ENCODE assay signal across 19 mouse cellular contexts in the genomic region with DNA sequence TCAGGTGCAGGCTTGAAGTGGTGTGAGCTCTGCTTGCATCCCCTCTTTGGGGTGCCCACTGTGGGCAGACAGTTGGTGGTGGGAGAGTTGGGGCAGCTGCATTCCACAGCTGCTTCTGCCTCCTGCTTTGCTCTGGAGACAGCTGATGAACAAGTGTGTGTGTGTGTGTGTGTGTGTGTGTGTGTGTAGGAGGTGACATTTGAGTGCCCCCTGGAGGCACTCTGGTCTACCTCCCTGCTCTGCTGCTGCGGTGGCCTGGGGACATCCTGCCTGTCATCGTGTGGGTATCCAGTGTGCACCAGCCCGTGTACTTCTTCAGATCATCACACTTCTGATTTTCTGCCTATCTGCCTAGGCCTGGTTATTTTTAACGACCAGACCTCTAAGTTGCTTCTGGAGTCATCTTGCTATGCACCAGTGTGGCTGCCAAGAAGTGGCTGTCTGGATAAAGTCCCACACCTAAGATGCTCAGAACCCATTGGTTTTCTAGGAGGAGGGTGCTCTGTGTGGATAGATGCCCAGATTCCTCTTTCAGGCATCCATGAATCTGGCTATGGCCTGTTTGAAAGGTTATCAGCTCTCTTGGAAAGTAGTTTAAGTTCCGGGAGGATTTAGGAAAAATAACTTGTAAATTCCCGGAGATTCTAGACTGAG. TPM values are rescaled to one million over a fixed set of nuclear protein-coding genes. Genes with fewer than 3 reads are reported as not detected.
A peak's percentile ranks its signal among the peaks of the same experiment; 100 is the strongest.
DNase-seq lines count a peak whose midpoint lies in the region; ATAC-seq and TF ChIP-seq lines count a peak whose summit lies in the region.
"Had no signal": no experiment of that assay in that cellular context is flagged by ENCODE, and none has a peak within 500 bp of the region (broad histone marks: within the 10 kb centered on the region; RNA-seq: fewer than 3 reads in every experiment).

No protein-coding gene starts in this region.

- H3K9me3 ChIP-seq in forebrain, postnatal 0 days (ENCODE audit: low read length): no peaks in the 10 kb centered on the region
- no peaks in the 10 kb centered on the region for H3K9me3 ChIP-seq in forebrain, embryonic 14.5 days (replicated peaks; ENCODE audit: control insufficient read depth, low read length)
- H3K9me3 ChIP-seq in limb, embryonic 14.5 days (ENCODE audit: control insufficient read depth, low read length): no peaks in the 10 kb centered on the region
- H3K9me3 ChIP-seq in limb, embryonic 10.5 days (replicated peaks): no peaks in the 10 kb centered on the region
- no peaks in the 10 kb centered on the region for H3K9me3 ChIP-seq in heart, embryonic 15.5 days (replicated peaks)
- H3K9me3 ChIP-seq: embryonic facial prominence, embryonic 12.5 days; liver, embryonic 13.5 days; midbrain, embryonic 15.5 days had no signal

- ATAC-seq in forebrain, postnatal 0 days: 0 out of 2 replicates have a peak, but pooled peaks have one; percentile 43
- ATAC-seq in forebrain, embryonic 14.5 days: no peak
- ATAC-seq in limb, embryonic 14.5 days (ENCODE audit: low FRiP score, low read depth): peak; percentile 41
- ATAC-seq in heart, embryonic 15.5 days (replicated peaks; ENCODE audit: insufficient number of reproducible peaks, insufficient read depth, low FRiP score, low read depth): no peak
- no peak for ATAC-seq in inflammation-experienced regulatory T-cells, adult 6 months
- ATAC-seq: midbrain, embryonic 15.5 days had no signal

- no peaks in the 10 kb centered on the region for H3K27me3 ChIP-seq in forebrain, postnatal 0 days (ENCODE audit: insufficient read depth, low read length)
- no peaks in the 10 kb centered on the region for H3K27me3 ChIP-seq in forebrain, embryonic 14.5 days (replicated peaks; ENCODE audit: control insufficient read depth, insufficient read depth, low read length)
- no peaks in the 10 kb centered on the region for H3K27me3 ChIP-seq in limb, embryonic 14.5 days (ENCODE audit: control insufficient read depth, insufficient read depth, low read length)
- 0 out of 2 replicates have a peak, but pooled peaks cover 4% of the 10 kb centered on the region for H3K27me3 ChIP-seq in limb, embryonic 10.5 days (ENCODE audit: low read depth, poor library complexity, severe bottlenecking)
- H3K27me3 ChIP-seq in heart, embryonic 15.5 days: no peaks in the 10 kb centered on the region
- H3K27me3 ChIP-seq: embryonic facial prominence, embryonic 12.5 days; midbrain, embryonic 15.5 days had no signal

- 63% methylated on average over 6 of the region's 6 CpGs for WGBS in forebrain, postnatal 0 days
- WGBS in forebrain, embryonic 14.5 days: 73% methylated on average over 6 of the region's 6 CpGs
- 60% methylated on average over 6 of the region's 6 CpGs for WGBS in limb, embryonic 14.5 days
- WGBS in limb, embryonic 10.5 days: 81% methylated on average over 6 of the region's 6 CpGs
- 17% methylated on average over 6 of the region's 6 CpGs for WGBS in heart, embryonic 15.5 days

- H3K4me3 ChIP-seq in forebrain, postnatal 0 days (ENCODE audit: low read depth, low read length): no peak overlapping the region
- H3K4me3 ChIP-seq in forebrain, embryonic 14.5 days (ENCODE audit: low read depth, low read length): no peak overlapping the region
- H3K4me3 ChIP-seq in limb, embryonic 14.5 days (replicated peaks; ENCODE audit: low read length): no peak overlapping the region
- no peak overlapping the region for H3K4me3 ChIP-seq in limb, embryonic 10.5 days
- no peak overlapping the region for H3K4me3 ChIP-seq in heart, embryonic 15.5 days
- H3K4me3 ChIP-seq: embryonic facial prominence, embryonic 12.5 days; liver, embryonic 13.5 days; midbrain, embryonic 15.5 days had no signal

- H3K9ac ChIP-seq in forebrain, postnatal 0 days: no peak overlapping the region
- no peak overlapping the region for H3K9ac ChIP-seq in forebrain, embryonic 14.5 days (ENCODE audit: low read length)
- H3K9ac ChIP-seq in limb, embryonic 14.5 days (ENCODE audit: low read depth, low read length, severe bottlenecking): no peak overlapping the region
- no peak overlapping the region for H3K9ac ChIP-seq in heart, embryonic 15.5 days
- H3K9ac ChIP-seq: embryonic facial prominence, embryonic 12.5 days; liver, embryonic 13.5 days; midbrain, embryonic 15.5 days had no signal

- TF ChIP-seq CTCF in forebrain, postnatal 0 days (IDR thresholded peaks at IDR 0.05; ENCODE audit: low read depth): no peak

- no peak for TF ChIP-seq POLR2A in limb, embryonic 14.5 days (IDR thresholded peaks at IDR 0.05; ENCODE audit: borderline replicate concordance, extremely low read depth, insufficient read depth, insufficient read length)

- H3K4me2 ChIP-seq in forebrain, postnatal 0 days (ENCODE audit: low read depth): no peak overlapping the region
- H3K4me2 ChIP-seq in forebrain, embryonic 14.5 days (ENCODE audit: low read length): no peak overlapping the region
- H3K4me2 ChIP-seq in limb, embryonic 14.5 days (replicated peaks; ENCODE audit: low read depth, low read length, severe bottlenecking): no peak overlapping the region
- peak overlapping the region; percentile 16 for H3K4me2 ChIP-seq in heart, embryonic 15.5 days
- H3K4me2 ChIP-seq: embryonic facial prominence, embryonic 12.5 days; liver, embryonic 13.5 days; midbrain, embryonic 15.5 days had no signal

- no peak for DNase-seq in forebrain, postnatal 0 days
- no peak for DNase-seq in forebrain, embryonic 14.5 days (ENCODE audit: low spot score)
- peak; percentile 27 for DNase-seq in limb, embryonic 14.5 days (ENCODE audit: low spot score)
- DNase-seq in limb, embryonic 10.5 days (ENCODE audit: low spot score): no peak
- peak; percentile 72 for DNase-seq in thymus, postnatal 0 days (ENCODE audit: low spot score)
- no peak for DNase-seq in layer of hippocampus, adult 8-10 months (ENCODE audit: low spot score in 2 of 2)
- DNase-seq: adrenal gland, postnatal 25 days; B cell, adult 2 months; cerebellum, postnatal 14 days; kidney, adult 18-20 months; liver, embryonic 13.5 days; lung, postnatal 4 days had no signal

- no peak overlapping the region for H3K27ac ChIP-seq in forebrain, postnatal 0 days (ENCODE audit: low read depth, low read length)
- H3K27ac ChIP-seq in forebrain, embryonic 14.5 days (ENCODE audit: low read depth, low read length): no peak overlapping the region
- no peak overlapping the region for H3K27ac ChIP-seq in limb, embryonic 14.5 days (replicated peaks; ENCODE audit: low read depth, low read length)
- H3K27ac ChIP-seq in limb, embryonic 10.5 days: no peak overlapping the region
- H3K27ac ChIP-seq in heart, embryonic 15.5 days: peak overlapping the region; percentile 90
- H3K27ac ChIP-seq: embryonic facial prominence, embryonic 12.5 days; liver, embryonic 13.5 days; midbrain, embryonic 15.5 days had no signal

- H3K4me1 ChIP-seq in forebrain, postnatal 0 days (ENCODE audit: insufficient read depth): no peaks in the 10 kb centered on the region
- no peaks in the 10 kb centered on the region for H3K4me1 ChIP-seq in forebrain, embryonic 14.5 days (ENCODE audit: control insufficient read depth, insufficient read depth, low read length)
- H3K4me1 ChIP-seq in limb, embryonic 14.5 days (ENCODE audit: control insufficient read depth, insufficient read depth, low read length): peaks cover 5% of the 10 kb centered on the region; the same call in 1 of the 2 replicates
- peaks cover 18% of the 10 kb centered on the region for H3K4me1 ChIP-seq in limb, embryonic 10.5 days
- peaks cover 55% of the 10 kb centered on the region for H3K4me1 ChIP-seq in heart, embryonic 15.5 days (replicated peaks)
- H3K4me1 ChIP-seq: liver, embryonic 13.5 days; midbrain, embryonic 15.5 days had no signal

- no peaks in the 10 kb centered on the region for H3K36me3 ChIP-seq in forebrain, postnatal 0 days (ENCODE audit: insufficient read depth)
- no peaks in the 10 kb centered on the region for H3K36me3 ChIP-seq in forebrain, embryonic 14.5 days (ENCODE audit: control insufficient read depth, insufficient read depth, low read length)
- H3K36me3 ChIP-seq in limb, embryonic 14.5 days (ENCODE audit: control insufficient read depth, insufficient read depth, low read length): no peaks in the 10 kb centered on the region
- no peaks in the 10 kb centered on the region for H3K36me3 ChIP-seq in limb, embryonic 10.5 days
- H3K36me3 ChIP-seq in heart, embryonic 15.5 days: no peaks in the 10 kb centered on the region
- H3K36me3 ChIP-seq: embryonic facial prominence, embryonic 12.5 days; liver, embryonic 13.5 days; midbrain, embryonic 15.5 days had no signal

RNA-seq across cellular contexts. Expression of a gene that starts 1.8 kb away (rescaled TPM):
- 0.67 and 0.77 TPM in 2 replicates for total RNA-seq in forebrain, postnatal 0 days (2014; rRNA removed)
- polyA plus RNA-seq in forebrain, postnatal 0 days (2015; fragmentation: Nextera tagmentation; extraction: Ambion mirVana): 0.63 and 0.89 TPM in 2 replicates
- polyA plus RNA-seq in forebrain, embryonic 14.5 days (2014; fragmentation: Nextera tagmentation; extraction: Ambion mirVana): 0.37 and 0.62 TPM in 2 replicates
- polyA plus RNA-seq in limb, embryonic 14.5 days (2012; rRNA removed): 44.5 and 108 TPM in 2 replicates
- polyA plus RNA-seq in limb, embryonic 14.5 days (2014; fragmentation: Nextera tagmentation; extraction: Ambion mirVana): 78.3 and 104 TPM in 2 replicates
- polyA plus RNA-seq in limb, embryonic 10.5 days (2016; fragmentation: Nextera tagmentation; extraction: Ambion mirVana): 2.1 and 4.0 TPM in 2 replicates
- 7,410 and 9,283 TPM in 2 replicates for polyA plus RNA-seq in heart, embryonic 15.5 days (2015; fragmentation: Nextera tagmentation; extraction: Ambion mirVana)
- 3.2 and 3.6 TPM in 2 replicates for polyA plus RNA-seq in thymus, postnatal 0 days (2015; fragmentation: Nextera tagmentation; extraction: Ambion mirVana)
- polyA plus RNA-seq in inflammation-experienced regulatory T-cells, adult 6 months (2017; shearing (Covaris generic)): under 1 TPM in 1 of 3 experiments, not detected in 2; 0.24 TPM
- total RNA-seq in layer of hippocampus, adult 8-10 months (2022): 1 to 10 TPM; 2.7 to 6.2 (median 3.1) TPM
- total RNA-seq: MEL had no signal
- polyA plus RNA-seq: forebrain, embryonic 11.5 days had no signal

RNA-seq across cellular contexts. Expression of a gene that starts 15.9 kb away (rescaled TPM):
- total RNA-seq in forebrain, postnatal 0 days (2014; rRNA removed): 0.31 and 0.81 TPM in 2 replicates
- polyA plus RNA-seq in forebrain, postnatal 0 days (2015; fragmentation: Nextera tagmentation; extraction: Ambion mirVana): 0.35 and 0.40 TPM in 2 replicates
- 0.19 and 0.24 TPM in 2 replicates for polyA plus RNA-seq in forebrain, embryonic 14.5 days (2014; fragmentation: Nextera tagmentation; extraction: Ambion mirVana)
- polyA plus RNA-seq in limb, embryonic 14.5 days (2012; rRNA removed): 10.9 and 12.2 TPM in 2 replicates
- polyA plus RNA-seq in limb, embryonic 14.5 days (2014; fragmentation: Nextera tagmentation; extraction: Ambion mirVana): 20.9 and 25.9 TPM in 2 replicates
- 5.1 and 6.0 TPM in 2 replicates for polyA plus RNA-seq in limb, embryonic 10.5 days (2016; fragmentation: Nextera tagmentation; extraction: Ambion mirVana)
- polyA plus RNA-seq in heart, embryonic 15.5 days (2015; fragmentation: Nextera tagmentation; extraction: Ambion mirVana): 3.2 and 5.8 TPM in 2 replicates
- 12.1 and 12.5 TPM in 2 replicates for polyA plus RNA-seq in thymus, postnatal 0 days (2015; fragmentation: Nextera tagmentation; extraction: Ambion mirVana)
- 1 to 10 TPM; 1.9 to 5.2 (median 2.4) TPM for polyA plus RNA-seq in inflammation-experienced regulatory T-cells, adult 6 months (2017; shearing (Covaris generic))
- 1 to 10 TPM; 1.0 to 2.0 (median 1.0) TPM for total RNA-seq in layer of hippocampus, adult 8-10 months (2022)
- total RNA-seq: adrenal gland, postnatal 25 days; gastrocnemius, adult 8-10 months; MEL had no signal

RNA-seq across cellular contexts. Expression of a gene that starts 55.1 kb away (rescaled TPM):
- 0.19 TPM in 1 of 2 replicates, not detected in the other for total RNA-seq in forebrain, postnatal 0 days (2014; rRNA removed)
- polyA plus RNA-seq in forebrain, postnatal 0 days (2015; fragmentation: Nextera tagmentation; extraction: Ambion mirVana): 0.39 and 0.48 TPM in 2 replicates
- polyA plus RNA-seq in forebrain, embryonic 14.5 days (2014; fragmentation: Nextera tagmentation; extraction: Ambion mirVana): 0.39 TPM in 1 of 2 replicates, not detected in the other
- polyA plus RNA-seq in limb, embryonic 14.5 days (2012; rRNA removed): 349 and 357 TPM in 2 replicates
- polyA plus RNA-seq in limb, embryonic 14.5 days (2014; fragmentation: Nextera tagmentation; extraction: Ambion mirVana): 300 and 419 TPM in 2 replicates
- 8.3 and 12.7 TPM in 2 replicates for polyA plus RNA-seq in limb, embryonic 10.5 days (2016; fragmentation: Nextera tagmentation; extraction: Ambion mirVana)
- 3,693 and 4,133 TPM in 2 replicates for polyA plus RNA-seq in heart, embryonic 15.5 days (2015; fragmentation: Nextera tagmentation; extraction: Ambion mirVana)
- polyA plus RNA-seq in thymus, postnatal 0 days (2015; fragmentation: Nextera tagmentation; extraction: Ambion mirVana): 7.5 and 7.9 TPM in 2 replicates
- polyA plus RNA-seq in inflammation-experienced regulatory T-cells, adult 6 months (2017; shearing (Covaris generic)): not detected
- 1 to 10 TPM; 1.5 to 4.1 (median 2.9) TPM for total RNA-seq in layer of hippocampus, adult 8-10 months (2022)
- total RNA-seq: adrenal gland, postnatal 25 days; MEL had no signal

Comparison
In these comparisons a context has a peak if more than half of its experiments do, and no peak if none do; other contexts are left out.
1. ATAC-seq: peak in forebrain, postnatal 0 days (single experiment) and limb, embryonic 14.5 days (single experiment); none in forebrain, embryonic 14.5 days (single experiment), heart, embryonic 15.5 days (single experiment) and inflammation-experienced regulatory T-cells, adult 6 months (single experiment).
2. DNase-seq: peak in limb, embryonic 14.5 days (single experiment) and thymus, postnatal 0 days (single experiment); none in forebrain, postnatal 0 days (single experiment), forebrain, embryonic 14.5 days (single experiment), limb, embryonic 10.5 days (single experiment) and layer of hippocampus, adult 8-10 months (0 of 2).
3. RNA of a gene that starts 55.1 kb away (polyA plus RNA-seq): 3,693 to 4,133 TPM in heart, embryonic 15.5 days and 300 to 419 TPM in limb, embryonic 14.5 days; 8.3 to 12.7 TPM in limb, embryonic 10.5 days, 7.5 to 7.9 TPM in thymus, postnatal 0 days, 0.39 to 0.48 TPM in forebrain, postnatal 0 days, 0.39 TPM in forebrain, embryonic 14.5 days and not detected in inflammation-experienced regulatory T-cells, adult 6 months; every median in the first group is over 10 times any median in the second.
4. RNA of a gene that starts 1.8 kb away (polyA plus RNA-seq): 7,410 to 9,283 TPM in heart, embryonic 15.5 days; 44.5 to 108 TPM in limb, embryonic 14.5 days, 2.1 to 4.0 TPM in limb, embryonic 10.5 days, 3.2 to 3.6 TPM in thymus, postnatal 0 days, 0.63 to 0.89 TPM in forebrain, postnatal 0 days, 0.37 to 0.62 TPM in forebrain, embryonic 14.5 days and 0.24 TPM in inflammation-experienced regulatory T-cells, adult 6 months; every median in the first group is over 10 times any median in the second.